Mouse (Mus musculus) thymus, adult 2 months (tissue): ENCODE measurements at regions not wholly inside any gene's neighbourhood (a gene's known extent, or its start where the extent isn't known, plus 50 kb on each side); places are given as distances from the start of the nearest gene placed in this dataset.
A peak's percentile ranks its signal among the peaks of the same experiment; 100 is the strongest.

Experiments
- DNase-seq: peaks from one replicate; pipeline ENCODE4 v3.0.0; 2021
- H3K27ac ChIP-seq: fragments of 200-500 bp; 2 replicates; pipeline ENCODE4 v1.5.1; 2012; ENCODE audit warnings: low read length, control low read depth; ENCODE audit not compliant: control insufficient read depth, insufficient read depth
- H3K27me3 ChIP-seq: fragments of 200-500 bp; 2 replicates; pipeline ENCODE4 v1.6.1; 2012; ENCODE audit warnings: mild to moderate bottlenecking, low read length, moderate library complexity, mixed read lengths; ENCODE audit not compliant: control insufficient read depth, insufficient read depth
- H3K36me3 ChIP-seq: fragments of 200-500 bp; 2 replicates; pipeline ENCODE4 v1.6.1; 2012; ENCODE audit warnings: mild to moderate bottlenecking, low read length, moderate library complexity; ENCODE audit not compliant: control insufficient read depth, insufficient read depth
- H3K4me1 ChIP-seq: fragments of 200-500 bp; replicated peaks from 2 replicates; pipeline ENCODE4 v1.6.1; 2012; ENCODE audit warnings: low read length; ENCODE audit not compliant: control insufficient read depth, insufficient read depth
- H3K4me3 ChIP-seq: fragments of 200-500 bp; 2 replicates; pipeline ENCODE4 v1.5.1; 2012; ENCODE audit warnings: mild to moderate bottlenecking, low read length, control low read depth, moderate library complexity; ENCODE audit not compliant: control insufficient read depth, insufficient read depth
- CTCF ChIP-seq: fragments of 200-500 bp; IDR thresholded peaks from 2 replicates; pipeline ENCODE4 v1.5.1; 2012; ENCODE audit warnings: mild to moderate bottlenecking, control low read depth, low read length, moderate library complexity, borderline replicate concordance; ENCODE audit not compliant: control insufficient read depth, poor library complexity, insufficient read depth; ENCODE audit errors: extremely low read depth
- POLR2A ChIP-seq: fragments of 200-500 bp; IDR thresholded peaks from 2 replicates; pipeline ENCODE4 v1.6.1; 2012; ENCODE audit warnings: mild to moderate bottlenecking, low read length, control low read depth, moderate library complexity; ENCODE audit not compliant: control insufficient read depth, poor library complexity, insufficient read depth; ENCODE audit errors: extremely low read depth
- WGBS: fragments of 180-500 bp; shearing (Covaris S2); methylation state at CpG from one replicate; pipeline ENCODE4 v1.1.7; 2018; 5-methylcytosine and 5-hydroxymethylcytosine counted together

- H3K36me3 ChIP-seq = no peaks in the 10 kb centered on the region
- no peak for TF ChIP-seq CTCF
- TF ChIP-seq POLR2A = no peak
- peaks cover 28% of the 10 kb centered on the region for H3K4me1 ChIP-seq
- H3K27me3 ChIP-seq = no peaks in the 10 kb centered on the region
- no peak for DNase-seq
- 86% methylated on average over 8 of the region's 8 CpGs for WGBS
- no peak overlapping the region for H3K27ac ChIP-seq
- no peak overlapping the region for H3K4me3 ChIP-seq
These were observed 236.0 kb downstream of the 3110018I06Rik start for GRCm38 (mm10) chr12:107724467-107724866.

- DNase-seq = no peak
- H3K27me3 ChIP-seq = no peaks in the 10 kb centered on the region
- no peaks in the 10 kb centered on the region for H3K36me3 ChIP-seq
- WGBS = 23% methylated on average over 6 of the region's 6 CpGs
- peaks cover 31% of the 10 kb centered on the region for H3K4me1 ChIP-seq
- no peak for TF ChIP-seq POLR2A
- TF ChIP-seq CTCF = no peak
- H3K4me3 ChIP-seq = no peak overlapping the region
- H3K27ac ChIP-seq = peak overlapping the region; percentile 51; the same call in 1 of the 2 replicates
These were observed 240.4 kb downstream of the 3110018I06Rik start for GRCm38 (mm10) chr12:107728865-107729264.

- 10% methylated on average over 11 of the region's 11 CpGs for whole genome bisulfite sequencing
- Histone ChIP-seq H3K27ac (peak overlapping the region; percentile 51; the same call in 1 of the 2 replicates), H3K4me3 (no peak overlapping the region)
These were observed 240.9 kb downstream of the 3110018I06Rik start for GRCm38 (mm10) chr12:107729301-107729700.

GRCm38 (mm10) chr12:107730940-107731339 is 242.5 kb downstream of the 3110018I06Rik start:
- WGBS = 68% methylated on average over 4 of the region's 4 CpGs
- Histone ChIP-seq H3K4me3 (no peak overlapping the region), H3K27me3 (no peaks in the 10 kb centered on the region), H3K27ac (no peak overlapping the region), H3K4me1 (peaks cover 51% of the 10 kb centered on the region), H3K36me3 (no peaks in the 10 kb centered on the region)
- DNase-seq = no peak
- TF ChIP-seq CTCF (no peak), POLR2A (no peak)

More at GRCm38 (mm10) chr12:107729301-107729700, 240.9 kb downstream of the 3110018I06Rik start:
- no peaks in the 10 kb centered on the region for H3K27me3 ChIP-seq
- TF ChIP-seq POLR2A (no peak), CTCF (no peak)
- H3K36me3 ChIP-seq = no peaks in the 10 kb centered on the region
- DNase-seq = peak; percentile 76
- peaks cover 36% of the 10 kb centered on the region for H3K4me1 ChIP-seq

- DNase-seq = peak; percentile 68
- no peaks in the 10 kb centered on the region for H3K27me3 ChIP-seq
- peak overlapping the region; percentile 30; the same call in 1 of the 2 replicates for H3K27ac ChIP-seq
- TF ChIP-seq CTCF = no peak
- TF ChIP-seq POLR2A = no peak
- H3K4me1 ChIP-seq = peaks cover 49% of the 10 kb centered on the region
- H3K36me3 ChIP-seq = no peaks in the 10 kb centered on the region
- H3K4me3 ChIP-seq = no peak overlapping the region
- 30% methylated on average over 6 of the region's 6 CpGs for WGBS
These were observed 246.1 kb downstream of the 3110018I06Rik start for GRCm38 (mm10) chr12:107734536-107734935.

- H3K27ac ChIP-seq = no peak overlapping the region
- TF ChIP-seq CTCF (no peak), POLR2A (no peak)
- H3K27me3 ChIP-seq = no peaks in the 10 kb centered on the region
- H3K4me3 ChIP-seq = no peak overlapping the region
- no peaks in the 10 kb centered on the region for H3K36me3 ChIP-seq
- 93% methylated on average over 13 of the region's 13 CpGs for WGBS
- no peaks in the 10 kb centered on the region; the same call in 1 of the 2 replicates for H3K4me1 ChIP-seq
- DNase-seq = no peak
These were observed 254.2 kb downstream of the 3110018I06Rik start for GRCm38 (mm10) chr12:107742641-107743040.

- Histone ChIP-seq H3K27ac (no peak overlapping the region), H3K27me3 (no peaks in the 10 kb centered on the region), H3K36me3 (no peaks in the 10 kb centered on the region), H3K4me1 (peaks cover 18% of the 10 kb centered on the region), H3K4me3 (no peak overlapping the region)
- DNase-seq = no peak
- TF ChIP-seq POLR2A (no peak), CTCF (no peak)
- WGBS = 95% methylated on average over 8 of the region's 8 CpGs
These were observed 256.4 kb downstream of the 3110018I06Rik start for GRCm38 (mm10) chr12:107744822-107745221.
